ENCODE assay signal across 13 mouse cellular contexts in genomic region chr15:99974476-99975220, GRCm38 (mm10). TPM values are rescaled to one million over a fixed set of nuclear protein-coding genes. Genes with fewer than 3 reads are reported as not detected.
DNase-seq lines count a peak whose midpoint lies in the region; ATAC-seq and TF ChIP-seq lines count a peak whose summit lies in the region.
"Had no signal": no experiment of that assay in that cellular context is flagged by ENCODE, and none has a peak within 500 bp of the region (broad histone marks: within the 10 kb centered on the region; RNA-seq: fewer than 3 reads in every experiment).

No protein-coding gene starts in this region.

- no peaks in the 10 kb centered on the region for H3K27me3 ChIP-seq in heart, embryonic 15.5 days
- H3K27me3 ChIP-seq in ES-Bruce4 (ENCODE audit: control insufficient read depth, insufficient read depth, low read length, poor library complexity, severe bottlenecking), result no peaks in the 10 kb centered on the region
- H3K27me3 ChIP-seq in embryonic facial prominence, embryonic 12.5 days, result no peaks in the 10 kb centered on the region
- no peaks in the 10 kb centered on the region for H3K27me3 ChIP-seq in liver, embryonic 12.5 days (replicated peaks)

- no peak overlapping the region for H3K27ac ChIP-seq in heart, embryonic 15.5 days
- no peak overlapping the region for H3K27ac ChIP-seq in ES-Bruce4 (ENCODE audit: insufficient read depth, low read length)
- no peak overlapping the region for H3K27ac ChIP-seq in embryonic facial prominence, embryonic 12.5 days
- no peak overlapping the region for H3K27ac ChIP-seq in liver, embryonic 12.5 days

- peak overlapping the region; percentile 5; the same call in 1 of the 2 replicates for H3K4me3 ChIP-seq in heart, embryonic 15.5 days
- 0 out of 2 replicates have a peak overlapping the region, but pooled peaks have one; percentile 16 for H3K4me3 ChIP-seq in ES-Bruce4 (ENCODE audit: low read depth, low read length)
- no peak overlapping the region for H3K4me3 ChIP-seq in embryonic facial prominence, embryonic 12.5 days
- H3K4me3 ChIP-seq in liver, embryonic 12.5 days, result peak overlapping the region; percentile 27; the same call in 1 of the 2 replicates

- TF ChIP-seq POLR2A in ES-Bruce4 (IDR thresholded peaks at IDR 0.05; ENCODE audit: insufficient read depth, low read length), result no peak

- no peak for TF ChIP-seq CTCF in ES-Bruce4 (IDR thresholded peaks at IDR 0.05; ENCODE audit: low read depth, low read length)

- 64% methylated on average over 2 of the region's 2 CpGs for WGBS in heart, embryonic 15.5 days
- WGBS in embryonic facial prominence, embryonic 12.5 days, result 73% methylated on average over 2 of the region's 2 CpGs
- 58% methylated on average over 2 of the region's 2 CpGs for WGBS in liver, embryonic 12.5 days (ENCODE audit: insufficient replicate concordance)

- peak overlapping the region; percentile 75; the same call in 1 of the 2 replicates for H3K4me2 ChIP-seq in heart, embryonic 15.5 days
- H3K4me2 ChIP-seq in embryonic facial prominence, embryonic 12.5 days (replicated peaks), result peak overlapping the region; percentile 65; the same call in 1 of the 2 replicates
- peak overlapping the region; percentile 85 for H3K4me2 ChIP-seq in liver, embryonic 12.5 days

- intact Hi-C loops in heart, postnatal 36 days (cut with DNase I), result loop anchor here (5.0 to 10.0 kb wide), 2 partner anchors 157 to 640 kb away; partner anchors contain the start of gene Dazap2

- peaks cover 8% of the 10 kb centered on the region; the same call in 1 of the 2 replicates for H3K4me1 ChIP-seq in heart, embryonic 15.5 days (replicated peaks)
- H3K4me1 ChIP-seq in ES-Bruce4 (ENCODE audit: control insufficient read depth, insufficient read depth, low read length), result no peaks in the 10 kb centered on the region
- H3K4me1 ChIP-seq in embryonic facial prominence, embryonic 12.5 days, result no peaks in the 10 kb centered on the region
- peaks cover 35% of the 10 kb centered on the region for H3K4me1 ChIP-seq in liver, embryonic 12.5 days

- no peak overlapping the region for H3K9ac ChIP-seq in heart, embryonic 15.5 days
- H3K9ac ChIP-seq in ES-Bruce4 (ENCODE audit: low read depth, poor library complexity, severe bottlenecking), result peak overlapping the region; percentile 11
- H3K9ac ChIP-seq in embryonic facial prominence, embryonic 12.5 days, result no peak overlapping the region
- H3K9ac ChIP-seq in liver, embryonic 12.5 days, result peak overlapping the region; percentile 96; the same call in 1 of the 2 replicates

- H3K36me3 ChIP-seq in heart, embryonic 15.5 days, result no peaks in the 10 kb centered on the region
- H3K36me3 ChIP-seq in ES-Bruce4 (ENCODE audit: control insufficient read depth, insufficient read depth, low read length, poor library complexity, severe bottlenecking), result no peaks in the 10 kb centered on the region
- H3K36me3 ChIP-seq in embryonic facial prominence, embryonic 12.5 days, result no peaks in the 10 kb centered on the region
- 0 out of 2 replicates have a peak, but pooled peaks cover 3% of the 10 kb centered on the region for H3K36me3 ChIP-seq in liver, embryonic 12.5 days

- no peaks in the 10 kb centered on the region for H3K9me3 ChIP-seq in heart, embryonic 15.5 days (replicated peaks)
- H3K9me3 ChIP-seq in ES-Bruce4 (replicated peaks; ENCODE audit: control insufficient read depth, insufficient read depth, low read length, poor library complexity, severe bottlenecking), result no peaks in the 10 kb centered on the region
- no peaks in the 10 kb centered on the region for H3K9me3 ChIP-seq in embryonic facial prominence, embryonic 12.5 days
- no peaks in the 10 kb centered on the region for H3K9me3 ChIP-seq in liver, embryonic 12.5 days (replicated peaks)

- no peak for TF ChIP-seq EP300 in ES-Bruce4 (IDR thresholded peaks at IDR 0.05; ENCODE audit: insufficient read depth, low read depth, low read length)

- no peak for ATAC-seq in heart, embryonic 15.5 days (replicated peaks; ENCODE audit: insufficient number of reproducible peaks, insufficient read depth, low FRiP score, low read depth)
- no peak for ATAC-seq in embryonic facial prominence, embryonic 12.5 days (ENCODE audit: insufficient number of reproducible peaks, insufficient read depth, low FRiP score, low TSS enrichment)
- ATAC-seq in liver, embryonic 12.5 days, result no peak
- ATAC-seq in CD4-positive, CD25-positive, alpha-beta regulatory T cell, adult 4 months, result no peak

- DNase-seq in heart, postnatal 36 days, result no peak
- DNase-seq in thymus, postnatal 25 days, result no peak
- no peak for DNase-seq in cerebellum, adult 18-20 months
- DNase-seq: adrenal gland, postnatal 25 days; cerebellum, postnatal 36 days; gastrocnemius, postnatal 25 days; layer of hippocampus, adult 9-11 months; thymus, adult 2 months had no signal

RNA-seq across cellular contexts. Expression of gene Larp4, which starts 4.8 kb away (rescaled TPM):
- 25.4 and 26.8 TPM in 2 replicates for polyA plus RNA-seq in heart, embryonic 15.5 days (2015; fragmentation: Nextera tagmentation; extraction: Ambion mirVana)
- total RNA-seq in heart, postnatal 36 days (2021), result 10 to 100 TPM; 47.1 to 60.2 TPM
- polyA plus RNA-seq in ES-Bruce4 (2011; ENCODE audit: insufficient read depth, insufficient read length, low read depth, missing spikeins), result 130 and 144 TPM in 2 replicates
- 29.9 and 31.0 TPM in 2 replicates for polyA plus RNA-seq in embryonic facial prominence, embryonic 12.5 days (2016; fragmentation: Nextera tagmentation; extraction: Ambion mirVana)
- 33.1 TPM in 2 replicates for polyA plus RNA-seq in liver, embryonic 12.5 days (2016; fragmentation: Nextera tagmentation; extraction: Ambion mirVana)
- polyA plus RNA-seq in CD4-positive, CD25-positive, alpha-beta regulatory T cell, adult 4 months (2017; shearing (Covaris generic)), result 10 to 100 TPM; 37.0 to 47.8 TPM

RNA-seq across cellular contexts. Expression of gene Fam186a, which starts 7.8 kb away (rescaled TPM):
- polyA plus RNA-seq in heart, embryonic 15.5 days (2015; fragmentation: Nextera tagmentation; extraction: Ambion mirVana), result not detected in 2 replicates
- under 1 TPM; 0.05 to 0.06 TPM for total RNA-seq in heart, postnatal 36 days (2021)
- 0.06 and 0.33 TPM in 2 replicates for polyA plus RNA-seq in ES-Bruce4 (2011; ENCODE audit: insufficient read depth, insufficient read length, low read depth, missing spikeins)
- polyA plus RNA-seq in embryonic facial prominence, embryonic 12.5 days (2016; fragmentation: Nextera tagmentation; extraction: Ambion mirVana), result not detected in 2 replicates
- not detected in 2 replicates for polyA plus RNA-seq in liver, embryonic 12.5 days (2016; fragmentation: Nextera tagmentation; extraction: Ambion mirVana)
- not detected for polyA plus RNA-seq in CD4-positive, CD25-positive, alpha-beta regulatory T cell, adult 4 months (2017; shearing (Covaris generic))

Comparison
In these comparisons a context has a peak if more than half of its experiments do, and no peak if none do; other contexts are left out.
1. H3K9ac ChIP-seq: peak in ES-Bruce4 (single experiment) and liver, embryonic 12.5 days (single experiment); none in heart, embryonic 15.5 days (single experiment) and embryonic facial prominence, embryonic 12.5 days (single experiment).
2. Peak in every context shown above with its lines, with median percentiles within 50 percentile points of each other: H3K4me2 ChIP-seq.